18 mouse cellular contexts compared by ENCODE assay signal in genomic region chr1:154143691-154144090, GRCm38 (mm10). TPM values are rescaled to one million over a fixed set of nuclear protein-coding genes. Genes with fewer than 3 reads are reported as not detected.
"Had no signal": no experiment of that assay in that cellular context is flagged by ENCODE, and none has a peak within 500 bp of the region (broad histone marks: within the 10 kb centered on the region; RNA-seq: fewer than 3 reads in every experiment).

No protein-coding gene starts in this region.

- H3K27me3 ChIP-seq: limb, embryonic 13.5 days; midbrain, embryonic 12.5 days; neural tube, embryonic 13.5 days had no signal

- H3K9me3 ChIP-seq: limb, embryonic 13.5 days; midbrain, embryonic 12.5 days had no signal

- H3K4me3 ChIP-seq: limb, embryonic 13.5 days; midbrain, embryonic 12.5 days; neural tube, embryonic 13.5 days had no signal

- DNase-seq: kidney, adult 11 months; kidney, postnatal 10 days; left cerebral cortex, postnatal 4 days; lung, embryonic 14.5 days; retina, postnatal 1 day; right cerebral cortex, postnatal 4 days; spleen, adult 18-20 months; thymus, adult 2 months; thymus, postnatal 25 days had no signal

- H3K36me3 ChIP-seq: limb, embryonic 13.5 days; midbrain, embryonic 12.5 days; neural tube, embryonic 13.5 days had no signal

- H3K9ac ChIP-seq: limb, embryonic 13.5 days; liver, embryonic 14.5 days; lung, embryonic 14.5 days; midbrain, embryonic 12.5 days; neural tube, embryonic 13.5 days had no signal

- H3K4me1 ChIP-seq: midbrain, embryonic 12.5 days; neural tube, embryonic 13.5 days had no signal

- H3K27ac ChIP-seq: hindbrain, postnatal 0 days; limb, embryonic 13.5 days; liver, embryonic 14.5 days; midbrain, embryonic 12.5 days; neural tube, embryonic 13.5 days had no signal

RNA-seq across cellular contexts. Expression of gene Zfp648, which starts 57.3 kb away (rescaled TPM):
- total RNA-seq: megakaryocyte-erythroid progenitor cell, adult 5-6 weeks had no signal
- polyA plus RNA-seq: large intestine, adult 2 months; liver, embryonic 14.5 days; lung, embryonic 14.5 days; stomach, embryonic 14.5 days; thymus, adult 2 months; urinary bladder, adult 2 months had no signal
